Mouse (Mus musculus): ENCODE measurements around the gene Olfr1369-ps1. TPM values are rescaled to one million over a fixed set of nuclear protein-coding genes. Genes with fewer than 3 reads are reported as not detected.
"Not testable (repeated sequence)": the region's sequence is repeated elsewhere in the genome, so short reads cannot be mapped to it uniquely, and the experiment has no call there.

Olfr1369-ps1 gene
- not detected in 2 replicates for polyA plus RNA-seq (2014; fragmentation: Nextera tagmentation; extraction: Ambion mirVana)

GRCm38 (mm10) chr13:21111183-21111582, at the start of gene Olfr1369-ps1:
Gene Olfr1369-ps1 (plus strand): TSS chr13:21111483.
- not testable (repeated sequence) for H3K4me1 ChIP-seq (replicated peaks; ENCODE audit: control insufficient read depth, insufficient read depth, low read length); H3K4me3 ChIP-seq (replicated peaks; ENCODE audit: low read length); ATAC-seq (ENCODE audit: low FRiP score); H3K4me2 ChIP-seq (replicated peaks); H3K27ac ChIP-seq; DNase-seq (ENCODE audit: low spot score); H3K36me3 ChIP-seq (replicated peaks; ENCODE audit: control insufficient read depth, insufficient read depth); H3K9ac ChIP-seq; H3K9me3 ChIP-seq (ENCODE audit: control insufficient read depth, low read length); H3K27me3 ChIP-seq (ENCODE audit: control insufficient read depth, insufficient read depth, low read length)
- 62% methylated on average over 3 of the region's 3 CpGs for WGBS

- H3K27ac ChIP-seq: no peak overlapping the region
- H3K36me3 ChIP-seq (replicated peaks; ENCODE audit: control insufficient read depth, insufficient read depth): no peaks in the 10 kb centered on the region
- no peak overlapping the region for H3K4me2 ChIP-seq (replicated peaks)
- ATAC-seq (ENCODE audit: low FRiP score) (no peak), DNase-seq (ENCODE audit: low spot score) (no peak)
- H3K9me3 ChIP-seq (ENCODE audit: control insufficient read depth, low read length): no peaks in the 10 kb centered on the region
- no peaks in the 10 kb centered on the region for H3K27me3 ChIP-seq (ENCODE audit: control insufficient read depth, insufficient read depth, low read length)
- H3K4me3 ChIP-seq (replicated peaks; ENCODE audit: low read length): no peak overlapping the region
- H3K4me1 ChIP-seq (replicated peaks; ENCODE audit: control insufficient read depth, insufficient read depth, low read length): no peaks in the 10 kb centered on the region
- no peak overlapping the region for H3K9ac ChIP-seq
- 86% methylated on average over 2 of the region's 2 CpGs for WGBS
Measured at GRCm38 (mm10) chr13:21066021-21066420, 45.3 kb upstream of the Olfr1369-ps1 start.

DNA sequence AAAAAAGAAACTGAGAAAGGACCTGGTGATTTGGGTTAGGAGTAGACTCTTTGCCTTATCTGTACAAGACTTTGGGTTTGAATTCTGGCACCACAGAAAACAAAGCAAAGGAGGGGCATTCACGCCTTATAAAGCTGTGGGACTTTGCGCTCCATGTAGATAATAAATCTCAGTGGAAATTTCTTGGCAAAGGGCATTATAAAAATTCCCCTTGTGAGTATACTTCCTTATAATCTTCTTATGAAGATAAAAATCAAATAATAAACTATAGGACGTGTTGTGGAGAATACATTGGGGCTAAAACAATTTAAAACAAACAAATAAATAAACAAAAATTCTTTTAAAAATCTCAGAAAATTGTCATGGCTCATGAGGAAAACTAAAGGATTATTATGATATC, 36.4 kb upstream of the Olfr1369-ps1 start, which contains the start of gene Olfr1370:
Olfr1370 (minus strand) TSS at position 101 of the 400 bp plus-strand sequence.
- ATAC-seq (ENCODE audit: low FRiP score) (no peak), DNase-seq (ENCODE audit: low spot score) (no peak)
- no peak within 1 kb of the TSS for H3K9ac ChIP-seq
- no peaks in the 10 kb centered on the region for H3K4me1 ChIP-seq (replicated peaks; ENCODE audit: control insufficient read depth, insufficient read depth, low read length)
- no peak within 1 kb of the TSS for H3K4me2 ChIP-seq (replicated peaks)
- H3K27me3 ChIP-seq (ENCODE audit: control insufficient read depth, insufficient read depth, low read length): no peaks in the 10 kb centered on the region
- no peaks in the 10 kb centered on the region for H3K36me3 ChIP-seq (replicated peaks; ENCODE audit: control insufficient read depth, insufficient read depth)
- WGBS: 89% methylated on average over 3 of the region's 3 CpGs
- H3K9me3 ChIP-seq (ENCODE audit: control insufficient read depth, low read length): no peaks in the 10 kb centered on the region
- no peak within 1 kb of the TSS for H3K27ac ChIP-seq
- no peak within 1 kb of the TSS for H3K4me3 ChIP-seq (replicated peaks; ENCODE audit: low read length)

- H3K4me2 ChIP-seq (replicated peaks): no peak overlapping the region
- ATAC-seq (ENCODE audit: low FRiP score): no peak
- no peak overlapping the region for H3K9ac ChIP-seq
- no peak overlapping the region for H3K4me3 ChIP-seq (replicated peaks; ENCODE audit: low read length)
- DNase-seq (ENCODE audit: low spot score): no peak
- no peaks in the 10 kb centered on the region for H3K4me1 ChIP-seq (replicated peaks; ENCODE audit: control insufficient read depth, insufficient read depth, low read length)
- WGBS: 77% methylated on average over 2 of the region's 2 CpGs
- no peaks in the 10 kb centered on the region for H3K36me3 ChIP-seq (replicated peaks; ENCODE audit: control insufficient read depth, insufficient read depth)
- H3K27ac ChIP-seq: no peak overlapping the region
- no peaks in the 10 kb centered on the region for H3K27me3 ChIP-seq (ENCODE audit: control insufficient read depth, insufficient read depth, low read length)
- 0 out of 2 replicates have a peak, but pooled peaks cover 3% of the 10 kb centered on the region for H3K9me3 ChIP-seq (ENCODE audit: control insufficient read depth, low read length)
Measured at GRCm38 (mm10) chr13:21082686-21083085, 28.6 kb upstream of the Olfr1369-ps1 start.

DNA sequence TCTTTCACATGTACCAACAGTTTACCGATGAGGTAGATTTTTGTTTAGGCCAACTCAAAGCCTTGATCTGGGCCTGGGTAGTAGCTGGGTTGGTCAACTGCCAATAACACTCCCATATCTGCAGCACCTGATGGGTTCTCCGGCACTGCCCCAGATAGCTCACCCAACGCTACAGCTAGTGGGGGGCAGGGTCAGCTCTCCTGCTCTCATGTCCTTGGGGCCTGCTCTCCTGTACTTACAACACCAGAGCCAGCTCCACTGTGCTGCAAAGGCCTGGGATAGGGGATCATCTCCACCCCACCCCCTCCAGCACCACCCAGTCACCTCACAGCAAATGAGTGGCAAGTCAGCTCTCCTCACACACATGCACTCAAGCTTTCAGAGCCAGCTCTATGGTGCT, 1.5 kb upstream of the Olfr1369-ps1 start:
- 94% methylated on average over 3 of the region's 3 CpGs for WGBS
- no peak for ATAC-seq (ENCODE audit: low FRiP score)

GRCm38 (mm10) chr13:21110441-21110840, 842 bp upstream of the Olfr1369-ps1 start:
- 88% methylated on average over 6 of the region's 6 CpGs for WGBS
- H3K27me3 ChIP-seq (ENCODE audit: control insufficient read depth, insufficient read depth, low read length): no peaks in the 10 kb centered on the region
- no peak for ATAC-seq (ENCODE audit: low FRiP score)

More for the DNA sequence above, 1.5 kb upstream of the Olfr1369-ps1 start:
- H3K27me3 ChIP-seq (ENCODE audit: control insufficient read depth, insufficient read depth, low read length): no peaks in the 10 kb centered on the region
- H3K9ac ChIP-seq: no peak overlapping the region
- H3K36me3 ChIP-seq (replicated peaks; ENCODE audit: control insufficient read depth, insufficient read depth): no peaks in the 10 kb centered on the region
- no peak overlapping the region for H3K4me3 ChIP-seq (replicated peaks; ENCODE audit: low read length)
- no peak overlapping the region for H3K4me2 ChIP-seq (replicated peaks)
- no peaks in the 10 kb centered on the region for H3K4me1 ChIP-seq (replicated peaks; ENCODE audit: control insufficient read depth, insufficient read depth, low read length)
- DNase-seq (ENCODE audit: low spot score): no peak
- no peak overlapping the region for H3K27ac ChIP-seq
- no peaks in the 10 kb centered on the region for H3K9me3 ChIP-seq (ENCODE audit: control insufficient read depth, low read length)

DNA sequence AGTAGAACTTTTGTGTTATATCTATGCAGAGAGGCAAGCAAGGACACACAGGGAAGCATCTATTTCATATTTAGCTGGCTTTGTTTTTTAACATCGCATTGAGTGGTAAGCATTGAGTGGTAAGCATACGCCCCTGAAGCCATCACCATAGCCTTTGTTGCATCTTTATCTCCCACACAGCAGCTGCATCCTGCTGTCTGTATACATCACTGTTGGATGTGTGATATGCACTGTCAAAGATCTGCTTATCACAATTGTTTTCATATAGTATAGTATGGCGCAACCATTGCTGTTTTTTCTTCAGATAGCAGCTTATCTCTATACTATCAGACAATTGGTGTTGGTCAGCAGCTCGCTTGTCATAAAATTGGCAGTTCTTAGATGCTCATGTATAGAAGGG, 2.8 kb downstream of the Olfr1369-ps1 start:
- Histone ChIP-seq H3K4me3 (replicated peaks; ENCODE audit: low read length) (no peak overlapping the region), H3K4me2 (replicated peaks) (no peak overlapping the region), H3K27me3 (ENCODE audit: control insufficient read depth, insufficient read depth, low read length) (no peaks in the 10 kb centered on the region), H3K4me1 (replicated peaks; ENCODE audit: control insufficient read depth, insufficient read depth, low read length) (no peaks in the 10 kb centered on the region), H3K36me3 (replicated peaks; ENCODE audit: control insufficient read depth, insufficient read depth) (no peaks in the 10 kb centered on the region), H3K9ac (no peak overlapping the region), H3K9me3 (ENCODE audit: control insufficient read depth, low read length) (no peaks in the 10 kb centered on the region), H3K27ac (no peak overlapping the region)
- DNase-seq (ENCODE audit: low spot score): no peak
- no peak for ATAC-seq (ENCODE audit: low FRiP score)
- 86% methylated on average over 4 of the region's 4 CpGs for WGBS

More at GRCm38 (mm10) chr13:21110441-21110840, 842 bp upstream of the Olfr1369-ps1 start:
- H3K4me2 ChIP-seq (replicated peaks): no peak overlapping the region
- H3K4me1 ChIP-seq (replicated peaks; ENCODE audit: control insufficient read depth, insufficient read depth, low read length): no peaks in the 10 kb centered on the region
- H3K4me3 ChIP-seq (replicated peaks; ENCODE audit: low read length): no peak overlapping the region
- no peaks in the 10 kb centered on the region for H3K9me3 ChIP-seq (ENCODE audit: control insufficient read depth, low read length)
- H3K27ac ChIP-seq: no peak overlapping the region
- no peaks in the 10 kb centered on the region for H3K36me3 ChIP-seq (replicated peaks; ENCODE audit: control insufficient read depth, insufficient read depth)
- no peak overlapping the region for H3K9ac ChIP-seq
- no peak for DNase-seq (ENCODE audit: low spot score)

GRCm38 (mm10) chr13:21129339-21129738, 18.1 kb downstream of the Olfr1369-ps1 start, which contains the start of gene Olfr263:
Gene Olfr263 (plus strand): TSS chr13:21129639.
- not testable (repeated sequence) for ATAC-seq (ENCODE audit: low FRiP score)

DNA sequence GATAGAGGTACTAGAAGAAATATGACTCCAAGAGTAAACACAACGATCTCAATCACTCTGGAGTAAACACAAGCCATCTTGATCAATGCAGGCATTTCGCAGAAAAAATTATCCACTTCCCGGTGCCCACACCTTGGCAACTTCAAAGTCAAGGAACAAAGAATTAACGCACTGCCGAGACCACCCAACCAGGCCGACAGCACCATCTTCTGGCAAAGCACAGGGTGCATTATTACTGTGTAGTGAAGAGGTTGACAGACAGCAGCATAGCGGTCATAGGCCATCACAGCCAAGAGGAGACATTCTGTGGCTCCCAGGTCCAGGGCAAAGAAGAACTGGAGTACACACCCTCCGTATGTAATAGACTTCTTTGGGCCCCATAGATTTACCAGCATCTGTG, 31.1 kb downstream of the Olfr1369-ps1 start:
- no peak overlapping the region for H3K9ac ChIP-seq

More at GRCm38 (mm10) chr13:21129339-21129738, 18.1 kb downstream of the Olfr1369-ps1 start, which contains the start of gene Olfr263:
- not testable (repeated sequence) for H3K4me1 ChIP-seq (replicated peaks; ENCODE audit: control insufficient read depth, insufficient read depth, low read length); DNase-seq (ENCODE audit: low spot score); H3K9me3 ChIP-seq (ENCODE audit: control insufficient read depth, low read length); H3K4me2 ChIP-seq (replicated peaks); H3K9ac ChIP-seq; H3K27ac ChIP-seq; H3K27me3 ChIP-seq (ENCODE audit: control insufficient read depth, insufficient read depth, low read length); H3K4me3 ChIP-seq (replicated peaks; ENCODE audit: low read length); H3K36me3 ChIP-seq (replicated peaks; ENCODE audit: control insufficient read depth, insufficient read depth)
- 76% methylated on average over 3 of the region's 3 CpGs for WGBS

GRCm38 (mm10) chr13:21145767-21146166, 34.5 kb downstream of the Olfr1369-ps1 start, which contains the start of gene Olfr1368:
Gene Olfr1368 (minus strand): TSS chr13:21145867.
- H3K4me2 ChIP-seq (replicated peaks): no peak within 1 kb of the TSS
- WGBS: 76% methylated on average over 4 of the region's 4 CpGs
- ATAC-seq (ENCODE audit: low FRiP score): no peak
- H3K9ac ChIP-seq: no peak within 1 kb of the TSS
- H3K27ac ChIP-seq: no peak within 1 kb of the TSS
- no peak within 1 kb of the TSS for H3K4me3 ChIP-seq (replicated peaks; ENCODE audit: low read length)
- H3K27me3 ChIP-seq (ENCODE audit: control insufficient read depth, insufficient read depth, low read length): no peaks in the 10 kb centered on the region
- no peaks in the 10 kb centered on the region for H3K9me3 ChIP-seq (ENCODE audit: control insufficient read depth, low read length)
- DNase-seq (ENCODE audit: low spot score): no peak
- H3K4me1 ChIP-seq (replicated peaks; ENCODE audit: control insufficient read depth, insufficient read depth, low read length): no peaks in the 10 kb centered on the region
- H3K36me3 ChIP-seq (replicated peaks; ENCODE audit: control insufficient read depth, insufficient read depth): no peaks in the 10 kb centered on the region

More for the DNA sequence above, 31.1 kb downstream of the Olfr1369-ps1 start:
- H3K4me1 ChIP-seq (replicated peaks; ENCODE audit: control insufficient read depth, insufficient read depth, low read length): no peaks in the 10 kb centered on the region
- WGBS: 49% methylated on average over 8 of the region's 8 CpGs
- H3K27me3 ChIP-seq (ENCODE audit: control insufficient read depth, insufficient read depth, low read length): no peaks in the 10 kb centered on the region
- no peaks in the 10 kb centered on the region for H3K36me3 ChIP-seq (replicated peaks; ENCODE audit: control insufficient read depth, insufficient read depth)
- DNase-seq (ENCODE audit: low spot score) (no peak), ATAC-seq (ENCODE audit: low FRiP score) (no peak)
- H3K4me3 ChIP-seq (replicated peaks; ENCODE audit: low read length): no peak overlapping the region
- no peak overlapping the region for H3K27ac ChIP-seq
- no peak overlapping the region for H3K4me2 ChIP-seq (replicated peaks)
- H3K9me3 ChIP-seq (ENCODE audit: control insufficient read depth, low read length): no peaks in the 10 kb centered on the region
